Mouse (Mus musculus): Measurements from ENCODE around the gene Mob1b. TPM values are rescaled to one million over a fixed set of nuclear protein-coding genes. Genes with fewer than 3 reads are reported as not detected.

The Mob1b gene
- polyA plus RNA-seq, 1 experiment = 22.0 TPM

DNA sequence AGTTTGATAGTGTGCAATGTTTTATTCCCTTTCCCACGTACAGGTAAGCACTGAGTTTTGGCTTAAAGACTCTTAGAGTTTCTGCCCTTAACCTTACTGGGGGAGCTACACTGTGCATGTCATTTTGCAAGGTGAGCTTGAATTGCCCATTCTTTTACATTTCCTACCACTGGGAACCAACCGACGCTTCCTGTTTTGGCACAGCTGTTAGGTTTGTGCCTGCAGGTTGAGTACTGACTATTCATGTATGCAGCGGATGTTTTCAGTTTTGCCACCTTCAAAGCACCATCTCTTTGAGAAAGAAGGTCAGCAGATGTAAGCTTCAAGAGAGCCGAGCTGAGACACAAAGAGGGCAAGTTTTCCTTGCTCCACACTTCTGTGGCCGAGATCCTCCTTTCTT is 45.5 kb downstream of the Mob1b start:
- Histone ChIP-seq H3K4me1 (peaks cover 67% of the 10 kb centered on the region), H3K9me3 (no peaks in the 10 kb centered on the region), H3K4me3 (replicated peaks) (peak overlapping the region; percentile 97), H3K27me3 (replicated peaks) (no peaks in the 10 kb centered on the region), H3K36me3 (replicated peaks; ENCODE audit: low read length) (peaks cover 75% of the 10 kb centered on the region)
- TF ChIP-seq GATA1 (IDR thresholded peaks at IDR 0.05; ENCODE audit: borderline replicate concordance, low read length) (no peak), FLI1 (IDR thresholded peaks at IDR 0.05; ENCODE audit: low read length) (no peak)

DNA sequence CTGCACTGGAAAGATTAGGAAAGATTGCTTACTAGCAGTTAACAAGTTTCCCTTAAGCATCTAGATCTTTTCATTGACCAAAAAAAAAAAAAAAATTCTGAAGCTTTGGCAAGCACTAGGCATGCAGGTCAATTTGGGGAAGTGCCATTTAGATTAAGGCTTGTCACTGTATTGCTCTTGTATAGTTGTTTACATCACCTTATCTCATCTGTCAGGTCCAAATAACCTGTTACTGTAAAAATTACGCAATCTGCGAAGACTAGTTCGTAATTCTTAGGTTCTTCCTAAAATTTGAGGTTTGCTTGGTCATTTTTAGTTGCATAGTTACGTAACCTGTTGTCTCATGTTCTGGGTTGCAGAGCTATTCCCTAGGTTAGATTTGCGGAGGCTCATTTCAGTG is 46.2 kb downstream of the Mob1b start:
- H3K4me3 ChIP-seq (replicated peaks) = peak overlapping the region; percentile 40
- TF ChIP-seq FLI1 (IDR thresholded peaks at IDR 0.05; ENCODE audit: low read length) (no peak), GATA1 (IDR thresholded peaks at IDR 0.05; ENCODE audit: borderline replicate concordance, low read length) (no peak)
- peaks cover 76% of the 10 kb centered on the region for H3K36me3 ChIP-seq (replicated peaks; ENCODE audit: low read length)
- no peaks in the 10 kb centered on the region for H3K27me3 ChIP-seq (replicated peaks)
- peaks cover 70% of the 10 kb centered on the region for H3K4me1 ChIP-seq
- H3K9me3 ChIP-seq = no peaks in the 10 kb centered on the region

GRCm38 (mm10) chr5:88768201-88768600 is 47.5 kb downstream of the Mob1b start:
- Histone ChIP-seq H3K36me3 (replicated peaks; ENCODE audit: low read length) (peaks cover 78% of the 10 kb centered on the region), H3K4me3 (replicated peaks) (no peak overlapping the region), H3K27me3 (replicated peaks) (no peaks in the 10 kb centered on the region), H3K9me3 (no peaks in the 10 kb centered on the region), H3K4me1 (peaks cover 66% of the 10 kb centered on the region)
- no peak for TF ChIP-seq FLI1 (IDR thresholded peaks at IDR 0.05; ENCODE audit: low read length)
- TF ChIP-seq GATA1 (IDR thresholded peaks at IDR 0.05; ENCODE audit: borderline replicate concordance, low read length) = no peak

GRCm38 (mm10) chr5:88782072-88782765 is 61.6 kb downstream of the Mob1b start:
- Histone ChIP-seq H3K4me3 (replicated peaks) (no peak overlapping the region), H3K36me3 (replicated peaks; ENCODE audit: low read length) (peaks cover 94% of the 10 kb centered on the region), H3K4me1 (peaks cover 27% of the 10 kb centered on the region), H3K9me3 (no peaks in the 10 kb centered on the region), H3K27me3 (replicated peaks) (no peaks in the 10 kb centered on the region)
- TF ChIP-seq GATA1 (IDR thresholded peaks at IDR 0.05; ENCODE audit: borderline replicate concordance, low read length) (no peak), FLI1 (IDR thresholded peaks at IDR 0.05; ENCODE audit: low read length) (no peak)

- Histone ChIP-seq H3K27me3 (replicated peaks) (no peaks in the 10 kb centered on the region), H3K4me1 (peaks cover 27% of the 10 kb centered on the region), H3K9me3 (no peaks in the 10 kb centered on the region), H3K36me3 (replicated peaks; ENCODE audit: low read length) (peaks cover 73% of the 10 kb centered on the region), H3K4me3 (replicated peaks) (no peak overlapping the region)
- no peak for TF ChIP-seq FLI1 (IDR thresholded peaks at IDR 0.05; ENCODE audit: low read length)
These were observed 64.4 kb downstream of the Mob1b start for GRCm38 (mm10) chr5:88785059-88785458.

DNA sequence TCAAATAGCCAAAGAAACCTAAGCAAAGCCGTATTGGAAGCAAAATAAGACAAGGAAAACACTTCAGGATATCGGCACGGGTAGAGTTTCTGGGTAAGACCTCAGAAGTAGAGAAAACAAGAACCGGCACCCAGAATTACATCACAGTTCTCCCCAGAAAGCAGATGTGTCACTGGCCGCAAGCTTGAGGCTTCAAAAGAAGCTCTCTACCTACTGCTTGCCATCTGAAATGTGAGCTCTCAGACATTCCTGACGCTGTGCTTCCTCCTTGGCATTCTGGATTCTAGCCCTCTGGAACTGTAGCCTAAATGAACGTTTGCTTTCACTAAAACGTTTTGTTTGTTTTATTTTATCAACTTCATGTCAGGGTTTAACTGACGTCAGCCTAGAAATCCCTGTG is 70.0 kb downstream of the Mob1b start:
- Histone ChIP-seq H3K4me1 (peaks cover 20% of the 10 kb centered on the region), H3K36me3 (replicated peaks; ENCODE audit: low read length) (peaks cover 19% of the 10 kb centered on the region), H3K9me3 (no peaks in the 10 kb centered on the region), H3K4me3 (replicated peaks) (no peak overlapping the region), H3K27me3 (replicated peaks) (peaks cover 7% of the 10 kb centered on the region)
- TF ChIP-seq GATA1 (IDR thresholded peaks at IDR 0.05; ENCODE audit: borderline replicate concordance, low read length) (no peak), FLI1 (IDR thresholded peaks at IDR 0.05; ENCODE audit: low read length) (no peak)

GRCm38 (mm10) chr5:88791256-88792245 is 70.9 kb downstream of the Mob1b start:
- no peak overlapping the region for H3K4me3 ChIP-seq (replicated peaks)
- peaks cover 8% of the 10 kb centered on the region for H3K27me3 ChIP-seq (replicated peaks)

DNA sequence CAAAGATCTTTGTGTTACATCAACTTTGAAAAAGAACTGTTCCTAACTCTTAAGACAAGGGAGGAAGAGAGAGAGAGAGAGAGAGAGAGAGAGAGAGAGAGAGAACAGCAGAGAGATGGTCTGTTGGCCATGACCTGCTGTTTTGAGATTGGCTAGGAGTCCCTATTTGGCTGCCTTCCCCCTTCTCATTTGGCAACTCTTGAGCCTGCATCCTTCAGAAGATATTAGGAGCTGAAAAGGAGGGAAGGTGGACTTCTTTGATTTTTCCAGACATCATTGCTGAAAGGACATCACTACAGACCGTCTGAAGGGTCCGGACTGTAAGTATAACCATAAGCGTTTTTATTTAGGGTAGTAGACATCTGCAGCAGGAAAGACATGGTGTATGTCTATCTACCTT is 73.0 kb downstream of the Mob1b start:
- H3K27me3 ChIP-seq (replicated peaks) = peaks cover 10% of the 10 kb centered on the region
- H3K36me3 ChIP-seq (replicated peaks; ENCODE audit: low read length) = no peaks in the 10 kb centered on the region
- no peak overlapping the region for H3K4me3 ChIP-seq (replicated peaks)
- H3K9me3 ChIP-seq = no peaks in the 10 kb centered on the region
- TF ChIP-seq FLI1 (IDR thresholded peaks at IDR 0.05; ENCODE audit: low read length) (no peak), GATA1 (IDR thresholded peaks at IDR 0.05; ENCODE audit: borderline replicate concordance, low read length) (no peak)
- peaks cover 9% of the 10 kb centered on the region for H3K4me1 ChIP-seq

More at GRCm38 (mm10) chr5:88791256-88792245, 70.9 kb downstream of the Mob1b start:
- no peak for TF ChIP-seq FLI1 (IDR thresholded peaks at IDR 0.05; ENCODE audit: low read length)
- no peak for TF ChIP-seq GATA1 (IDR thresholded peaks at IDR 0.05; ENCODE audit: borderline replicate concordance, low read length)
- H3K4me1 ChIP-seq = peaks cover 11% of the 10 kb centered on the region
- H3K36me3 ChIP-seq (replicated peaks; ENCODE audit: low read length) = peaks cover 10% of the 10 kb centered on the region
- no peaks in the 10 kb centered on the region for H3K9me3 ChIP-seq

- Histone ChIP-seq H3K27me3 (replicated peaks) (peaks cover 10% of the 10 kb centered on the region), H3K36me3 (replicated peaks; ENCODE audit: low read length) (no peaks in the 10 kb centered on the region), H3K4me1 (peaks cover 3% of the 10 kb centered on the region), H3K9me3 (no peaks in the 10 kb centered on the region), H3K4me3 (replicated peaks) (no peak overlapping the region)
- no peak for TF ChIP-seq GATA1 (IDR thresholded peaks at IDR 0.05; ENCODE audit: borderline replicate concordance, low read length)
These were observed 75.4 kb downstream of the Mob1b start for GRCm38 (mm10) chr5:88795910-88796584.

All from megakaryocyte, embryonic 14.5 days (primary cell).